Comparison of ENCODE assay signal across 9 mouse cellular contexts in the genomic region with DNA sequence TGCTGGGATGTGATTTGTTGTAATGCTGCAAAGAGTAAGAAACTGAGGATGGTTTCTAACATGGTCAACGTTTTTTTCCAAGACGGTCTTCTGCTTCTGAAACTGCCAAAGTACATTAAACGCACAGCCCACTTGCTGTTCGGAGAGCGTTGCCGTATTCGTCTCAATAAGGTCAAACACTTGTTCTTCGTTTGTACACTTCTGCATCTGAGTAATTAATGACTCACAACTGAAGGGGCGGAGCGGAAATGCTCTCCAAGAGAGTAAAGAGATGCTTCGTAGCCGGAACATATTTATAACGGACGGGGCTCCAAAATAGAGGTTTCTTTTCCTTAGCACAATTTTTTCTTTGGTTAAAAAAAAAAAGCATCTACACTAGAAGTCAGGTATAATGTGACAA. TPM values are rescaled to one million over a fixed set of nuclear protein-coding genes. Genes with fewer than 3 reads are reported as not detected.
DNase-seq lines count a peak whose midpoint lies in the region; ATAC-seq lines count a peak whose summit lies in the region.
"Had no signal": no experiment of that assay in that cellular context is flagged by ENCODE, and none has a peak within 500 bp of the region (broad histone marks: within the 10 kb centered on the region; RNA-seq: fewer than 3 reads in every experiment).

No protein-coding gene starts in this region.

- 87% methylated on average over 14 of the region's 14 CpGs for WGBS in heart, embryonic 16.5 days
- 90% methylated on average over 14 of the region's 14 CpGs for WGBS in hindbrain, embryonic 14.5 days

- peak overlapping the region; percentile 73 for H3K4me2 ChIP-seq in heart, embryonic 16.5 days (ENCODE audit: low read depth, low read length)
- peak overlapping the region; percentile 78 for H3K4me2 ChIP-seq in hindbrain, embryonic 14.5 days (replicated peaks)

- H3K9me3 ChIP-seq in heart, embryonic 16.5 days (replicated peaks; ENCODE audit: control insufficient read depth, low read length), result no peaks in the 10 kb centered on the region
- no peaks in the 10 kb centered on the region for H3K9me3 ChIP-seq in hindbrain, embryonic 14.5 days (ENCODE audit: control insufficient read depth, low read length)

- peaks cover 12% of the 10 kb centered on the region for H3K36me3 ChIP-seq in heart, embryonic 16.5 days (ENCODE audit: control insufficient read depth, insufficient read depth)
- peaks cover 17% of the 10 kb centered on the region for H3K36me3 ChIP-seq in hindbrain, embryonic 14.5 days (replicated peaks; ENCODE audit: control insufficient read depth, insufficient read depth)

- H3K4me3 ChIP-seq in heart, embryonic 16.5 days (ENCODE audit: low read length), result peak overlapping the region; percentile 6; the same call in 1 of the 2 replicates
- H3K4me3 ChIP-seq in hindbrain, embryonic 14.5 days (replicated peaks; ENCODE audit: low read length), result no peak overlapping the region; the same call in 1 of the 2 replicates

- H3K27me3 ChIP-seq in heart, embryonic 16.5 days (ENCODE audit: control insufficient read depth, insufficient read depth, low read length), result no peaks in the 10 kb centered on the region
- H3K27me3 ChIP-seq in hindbrain, embryonic 14.5 days (ENCODE audit: control insufficient read depth, insufficient read depth, low read length), result no peaks in the 10 kb centered on the region

- H3K9ac ChIP-seq in heart, embryonic 16.5 days (ENCODE audit: low read length), result peak overlapping the region; percentile 93; the same call in 1 of the 2 replicates
- H3K9ac ChIP-seq in hindbrain, embryonic 14.5 days, result 0 out of 2 replicates have a peak overlapping the region, but pooled peaks have one; percentile 77

- no peak overlapping the region for H3K27ac ChIP-seq in heart, embryonic 16.5 days (ENCODE audit: low read length)
- H3K27ac ChIP-seq in hindbrain, embryonic 14.5 days, result no peak overlapping the region

- no peak for DNase-seq in heart, adult 8-10 months (ENCODE audit: low spot score)
- DNase-seq in right cerebral cortex, adult 18-20 months, result peak; percentile 42
- DNase-seq in right cerebral cortex, postnatal 14 days, result no peak
- DNase-seq in hindbrain, embryonic 14.5 days (ENCODE audit: low spot score), result no peak
- DNase-seq in telencephalon, adult 2 months (ENCODE audit: low read depth, low spot score), result peak; percentile 39
- no peak for DNase-seq in urinary bladder, postnatal 25 days (ENCODE audit: low spot score)
- DNase-seq: thymus, adult 2 months had no signal

- no peak for ATAC-seq in heart, embryonic 16.5 days (replicated peaks; ENCODE audit: extremely low read depth, insufficient read depth, low FRiP score)
- ATAC-seq in hindbrain, embryonic 14.5 days (ENCODE audit: low FRiP score), result no peak

- H3K4me1 ChIP-seq in heart, embryonic 16.5 days (ENCODE audit: control insufficient read depth, insufficient read depth, low read length), result peaks cover 2% of the 10 kb centered on the region
- peaks cover 9% of the 10 kb centered on the region for H3K4me1 ChIP-seq in hindbrain, embryonic 14.5 days (replicated peaks; ENCODE audit: control insufficient read depth, insufficient read depth, low read length)

RNA-seq across cellular contexts. Expression of gene Fastkd1, which starts 1.1 kb away (rescaled TPM):
- polyA plus RNA-seq in heart, embryonic 16.5 days (2015; fragmentation: Nextera tagmentation; extraction: Ambion mirVana), result 21.2 and 21.5 TPM in 2 replicates
- 10 to 100 TPM; 25.5 to 30.3 (median 27.5) TPM for total RNA-seq in heart, adult 8-10 months (2022)
- polyA plus RNA-seq in hindbrain, embryonic 14.5 days (2014; fragmentation: Nextera tagmentation; extraction: Ambion mirVana), result 18.8 and 20.2 TPM in 2 replicates
- polyA plus RNA-seq: erythroblast, embryonic 14.5 days had no signal

RNA-seq across cellular contexts. Expression of gene Ppig, which starts 10.2 kb away (rescaled TPM):
- 85.0 and 93.8 TPM in 2 replicates for polyA plus RNA-seq in heart, embryonic 16.5 days (2015; fragmentation: Nextera tagmentation; extraction: Ambion mirVana)
- 10 to 100 TPM; 33.8 to 40.0 (median 37.9) TPM for total RNA-seq in heart, adult 8-10 months (2022)
- 83.9 and 84.8 TPM in 2 replicates for polyA plus RNA-seq in hindbrain, embryonic 14.5 days (2014; fragmentation: Nextera tagmentation; extraction: Ambion mirVana)

RNA-seq across cellular contexts. Expression of gene Klhl41, which starts 42.3 kb away (rescaled TPM):
- 19.3 and 29.1 TPM in 2 replicates for polyA plus RNA-seq in heart, embryonic 16.5 days (2015; fragmentation: Nextera tagmentation; extraction: Ambion mirVana)
- 10 to 100 TPM; 85.6 to 96.6 (median 88.1) TPM for total RNA-seq in heart, adult 8-10 months (2022)
- 0.13 and 0.24 TPM in 2 replicates for polyA plus RNA-seq in hindbrain, embryonic 14.5 days (2014; fragmentation: Nextera tagmentation; extraction: Ambion mirVana)
- polyA plus RNA-seq: erythroblast, embryonic 14.5 days had no signal

Comparison
In these comparisons a context has a peak if more than half of its experiments do, and no peak if none do; other contexts are left out.
1. DNase-seq: peak in right cerebral cortex, adult 18-20 months (single experiment) and telencephalon, adult 2 months (single experiment); none in heart, adult 8-10 months (single experiment), right cerebral cortex, postnatal 14 days (single experiment), hindbrain, embryonic 14.5 days (single experiment) and urinary bladder, postnatal 25 days (single experiment).
2. RNA of gene Klhl41, which starts 42.3 kb away (polyA plus RNA-seq): 19.3 to 29.1 TPM in heart, embryonic 16.5 days; 0.13 to 0.24 TPM in hindbrain, embryonic 14.5 days; every median in the first group is over 10 times any median in the second.